Mouse (Mus musculus): ENCODE data around the gene Gm49322.
A peak's percentile ranks its signal among the peaks of the same experiment; 100 is the strongest.

The Gm49322 gene

GRCm38 (mm10) chr10:80611024-80611423 is 5.2 kb downstream of the Gm49322 start:
- peak; percentile 61 for DNase-seq (ENCODE audit: low read depth, low spot score)

DNA sequence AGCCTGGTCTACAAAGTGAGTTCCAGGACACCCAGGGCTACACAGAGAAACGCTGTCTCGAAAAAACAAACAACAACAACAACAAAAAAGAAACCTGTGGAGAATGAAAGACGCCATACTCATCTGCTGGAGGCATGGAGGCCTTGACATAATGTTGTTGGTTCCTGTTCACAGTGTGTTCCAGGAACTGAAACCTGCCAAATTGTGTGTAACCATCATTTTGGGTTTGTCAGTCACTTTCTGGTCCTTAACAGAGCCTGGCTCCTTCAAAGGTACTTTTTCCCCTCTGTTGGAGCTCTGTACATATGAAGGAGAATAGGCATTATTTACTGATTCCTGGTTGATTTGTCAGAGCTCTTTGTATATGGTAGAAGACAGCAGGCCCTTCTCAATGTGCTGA is 6.1 kb downstream of the Gm49322 start:
- DNase-seq (ENCODE audit: low read depth, low spot score) = no peak

GRCm38 (mm10) chr10:80613821-80614220 is 8.0 kb downstream of the Gm49322 start:
- DNase-seq (ENCODE audit: low read depth, low spot score) = peak; percentile 65

- DNase-seq (ENCODE audit: low read depth, low spot score) = no peak
Measured at GRCm38 (mm10) chr10:80614351-80614750, 8.5 kb downstream of the Gm49322 start.

DNA sequence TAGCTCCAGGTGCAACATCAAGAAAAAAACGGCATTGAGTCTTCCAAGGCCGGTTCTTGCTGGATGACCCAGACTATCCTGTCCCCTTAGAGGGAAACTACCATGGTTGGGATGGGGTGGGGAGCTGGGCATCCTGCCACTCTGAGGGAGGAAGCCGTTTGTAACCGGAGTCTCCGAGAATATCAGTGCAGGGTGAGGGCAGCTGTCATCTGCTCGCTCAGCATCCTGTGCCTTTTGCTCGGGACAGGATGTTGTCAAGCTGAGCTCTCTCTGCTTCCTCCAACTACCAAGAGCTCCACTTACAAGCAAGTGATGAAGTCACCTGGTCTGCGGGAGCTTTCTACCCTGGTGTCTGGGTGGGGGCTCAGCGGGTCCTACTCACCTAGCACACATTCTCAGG is 12.4 kb downstream of the Gm49322 start:
- no peak for DNase-seq (ENCODE audit: low read depth, low spot score)

- peak; percentile 90 for DNase-seq (ENCODE audit: low read depth, low spot score)
Measured at GRCm38 (mm10) chr10:80619465-80620244, 13.8 kb downstream of the Gm49322 start.

- no peak for DNase-seq (ENCODE audit: low read depth, low spot score)
Measured at GRCm38 (mm10) chr10:80620365-80620764, 14.5 kb downstream of the Gm49322 start.

GRCm38 (mm10) chr10:80620796-80621689 is 15.2 kb downstream of the Gm49322 start:
- no peak for DNase-seq (ENCODE audit: low read depth, low spot score)

GRCm38 (mm10) chr10:80621690-80621939 is 15.8 kb downstream of the Gm49322 start:
- DNase-seq (ENCODE audit: low read depth, low spot score) = no peak

- peak; percentile 100 for DNase-seq (ENCODE audit: low read depth, low spot score)
Measured at GRCm38 (mm10) chr10:80621940-80622660, 16.3 kb downstream of the Gm49322 start.

DNA sequence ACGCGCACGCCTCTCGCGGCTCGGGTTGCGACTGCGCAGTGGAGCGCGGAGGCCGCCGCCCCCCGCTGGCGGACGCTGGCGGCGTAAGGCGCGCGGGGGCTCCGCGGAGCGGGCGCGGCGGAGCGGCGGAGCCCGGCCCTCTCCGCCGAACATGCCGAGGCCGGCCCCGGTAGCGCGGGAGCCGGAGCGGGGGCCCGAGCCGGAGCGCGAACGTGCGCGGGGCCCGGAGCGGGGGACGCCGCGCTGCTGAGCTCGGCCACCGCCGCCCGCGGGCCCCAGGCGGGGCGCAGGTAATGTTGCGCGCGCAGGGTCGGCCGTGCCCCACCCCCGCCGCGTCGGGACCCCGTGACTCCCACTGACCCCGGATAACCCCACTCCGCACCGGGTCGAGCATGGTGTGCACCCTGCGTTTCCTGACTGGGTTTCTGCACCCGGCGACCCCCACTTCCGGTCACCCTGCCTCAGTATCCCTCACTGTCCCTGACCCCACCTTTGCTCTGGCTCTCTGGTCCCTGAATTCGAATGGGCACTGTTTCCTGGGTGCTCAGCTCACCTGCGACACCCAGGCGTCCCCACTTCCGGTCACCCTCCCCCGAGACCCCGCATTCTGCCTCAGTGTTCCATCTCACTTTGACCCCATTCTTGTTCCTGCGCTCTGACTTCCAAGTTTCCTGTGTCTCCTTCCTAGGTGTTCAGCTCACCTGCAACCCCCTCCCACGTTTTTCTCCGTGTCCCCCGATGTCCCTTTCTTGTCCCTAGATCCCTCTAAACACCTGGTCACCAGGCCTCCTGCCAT is 17.0 kb downstream of the Gm49322 start, which contains the start of gene Csnk1g2:
TSS of gene Csnk1g2 (plus strand) at position 178 of the 796 bp plus-strand sequence.
- peak; percentile 65 for DNase-seq (ENCODE audit: low read depth, low spot score)

GRCm38 (mm10) chr10:80623457-80624191 is 17.8 kb downstream of the Gm49322 start:
- peak; percentile 65 for DNase-seq (ENCODE audit: low read depth, low spot score)

DNA sequence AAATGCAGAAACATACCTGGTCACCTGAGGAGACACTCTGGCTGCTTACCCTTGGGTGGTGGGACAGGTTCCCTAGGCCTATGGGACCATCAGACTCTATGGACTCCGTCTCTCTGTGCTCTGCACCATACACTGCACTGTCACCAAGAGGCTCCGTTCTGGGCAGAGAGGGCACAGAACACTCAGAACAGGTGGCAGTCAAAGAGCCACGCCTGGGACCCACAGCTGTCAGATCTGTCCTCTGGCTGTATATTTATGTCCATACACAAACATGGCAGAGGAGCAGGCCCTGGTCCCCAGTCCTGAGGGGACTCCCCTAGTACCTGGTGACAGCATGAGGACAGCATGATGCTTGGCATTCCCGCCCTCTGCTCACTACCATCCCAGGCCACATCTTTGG is 19.9 kb downstream of the Gm49322 start:
- no peak for DNase-seq (ENCODE audit: low read depth, low spot score)

GRCm38 (mm10) chr10:80627685-80628084 is 21.9 kb downstream of the Gm49322 start:
- no peak for DNase-seq (ENCODE audit: low read depth, low spot score)

GRCm38 (mm10) chr10:80628925-80629324 is 23.1 kb downstream of the Gm49322 start:
- no peak for DNase-seq (ENCODE audit: low read depth, low spot score)

DNA sequence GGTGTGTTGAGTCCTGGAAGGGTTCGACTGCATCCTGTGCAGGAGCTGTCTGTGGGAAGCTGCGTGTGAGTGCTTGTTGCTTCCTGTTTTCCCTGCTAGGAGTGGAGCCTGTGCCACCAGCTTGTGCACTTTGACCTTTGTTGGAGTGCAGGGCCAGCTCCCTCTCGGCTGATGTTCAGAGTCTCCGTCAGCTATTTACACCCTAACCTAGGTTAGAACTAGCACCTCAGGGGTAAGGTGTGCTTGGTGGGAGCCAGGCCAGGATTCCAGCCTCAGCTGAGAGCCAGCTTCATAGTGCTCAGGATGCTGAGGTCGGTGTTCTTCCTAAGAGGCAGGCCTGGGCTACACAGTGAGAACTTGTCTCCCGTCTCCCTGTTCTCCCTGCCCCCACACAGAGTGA is 29.5 kb downstream of the Gm49322 start:
- no peak for DNase-seq (ENCODE audit: low read depth, low spot score)

DNA sequence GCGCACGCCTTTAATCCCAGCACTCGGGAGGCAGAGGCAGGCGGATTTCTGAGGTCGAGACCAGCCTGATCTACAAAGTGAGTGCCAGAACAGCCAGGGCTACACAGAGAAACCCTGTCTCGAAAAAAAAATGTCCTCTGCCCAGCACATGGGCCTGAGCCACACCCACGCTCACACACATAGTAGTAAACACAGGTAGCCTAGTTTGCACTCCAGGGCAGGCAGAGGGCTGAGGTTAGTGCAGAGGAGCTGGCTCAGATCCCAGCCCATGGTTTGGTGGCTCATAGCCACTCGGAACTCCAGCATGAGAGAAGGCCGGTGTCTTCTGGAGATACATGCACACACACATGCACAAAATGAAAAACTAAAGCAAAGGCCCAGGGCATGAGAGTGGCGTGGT is 41.1 kb downstream of the Gm49322 start:
- DNase-seq (ENCODE audit: low read depth, low spot score) = no peak

DNA sequence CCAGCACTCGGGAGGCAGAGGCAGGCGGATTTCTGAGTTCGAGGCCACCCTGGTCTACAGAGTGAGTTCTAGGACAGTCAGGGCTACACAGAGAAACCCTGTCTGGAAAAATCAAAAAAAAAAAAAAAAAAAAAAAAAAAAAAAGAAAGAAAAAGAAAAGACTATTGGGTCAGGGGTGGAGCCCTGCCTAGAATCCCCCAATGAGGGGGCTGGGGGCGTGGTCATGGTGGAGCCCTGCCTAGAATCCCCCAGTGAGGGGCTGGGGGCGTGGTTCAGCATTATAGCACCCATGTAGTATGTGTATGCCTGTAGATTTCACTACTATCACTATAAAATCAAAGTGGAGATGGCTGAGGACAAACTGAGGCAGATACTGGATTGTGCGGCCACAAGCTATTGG is 44.1 kb downstream of the Gm49322 start:
- DNase-seq (ENCODE audit: low read depth, low spot score) = peak; percentile 58

DNA sequence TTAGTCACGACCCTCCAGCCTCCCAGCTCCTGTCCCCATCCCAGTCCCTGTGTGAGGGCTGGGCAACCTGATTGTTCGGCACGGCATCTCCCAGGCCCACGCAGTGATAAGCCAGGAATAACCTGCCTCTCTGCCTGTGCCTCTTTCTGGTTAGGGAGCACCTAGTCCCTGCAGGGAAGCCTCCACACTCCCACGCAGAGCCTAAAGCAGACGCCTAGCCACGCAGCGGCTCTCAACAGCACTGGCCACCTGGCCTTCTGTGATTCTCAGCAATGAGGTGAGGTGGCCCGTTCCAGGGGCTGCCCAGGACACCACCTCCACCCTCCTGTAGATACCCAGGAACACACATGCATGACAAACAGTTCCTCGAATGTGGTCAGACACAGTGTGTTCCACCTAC is 44.6 kb downstream of the Gm49322 start:
- DNase-seq (ENCODE audit: low read depth, low spot score) = no peak

DNA sequence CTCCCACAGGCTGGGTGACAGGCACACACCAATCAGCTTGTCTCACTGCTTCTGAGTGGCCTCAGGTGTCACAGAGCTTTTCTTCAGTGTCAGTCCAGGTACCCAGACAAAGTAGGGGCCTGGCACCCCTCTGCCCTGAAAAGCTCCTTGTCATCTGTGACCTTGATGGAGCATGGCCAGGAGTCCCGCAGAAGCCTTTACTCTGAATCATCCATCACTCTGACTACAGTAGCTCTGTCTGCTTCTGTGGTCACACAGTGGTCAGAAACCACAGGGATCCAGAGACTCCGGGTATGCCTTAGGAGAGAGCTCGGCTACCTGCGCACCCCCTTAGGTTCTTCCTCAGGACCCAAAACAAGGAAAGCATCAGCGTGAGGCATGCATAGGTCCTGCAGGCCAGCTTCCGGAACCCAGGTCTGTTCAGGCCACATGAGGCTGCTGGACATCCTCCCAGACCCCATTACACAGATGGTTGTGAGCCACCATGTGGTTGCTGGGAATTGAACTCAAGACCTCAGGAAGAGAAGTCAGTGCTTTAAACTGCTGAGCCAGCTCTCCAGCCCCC is 47.4 kb downstream of the Gm49322 start:
- no peak for DNase-seq (ENCODE audit: low read depth, low spot score)

Data from ZHBTc4 (cell line).